Mouse (Mus musculus): ENCODE results near the gene Csmd2. TPM values are rescaled to one million over a fixed set of nuclear protein-coding genes. Genes with fewer than 3 reads are reported as not detected.

The Csmd2 gene
- polyA plus RNA-seq, 1 experiment from 2014 or later, result 2.4 TPM

- Histone ChIP-seq H3K9me3 (no peaks in the 10 kb centered on the region), H3K36me3 (no peaks in the 10 kb centered on the region), H3K27ac (no peak overlapping the region), H3K4me1 (replicated peaks) (no peaks in the 10 kb centered on the region), H3K27me3 (ENCODE audit: insufficient read depth, poor library complexity, severe bottlenecking) (no peaks in the 10 kb centered on the region), H3K4me3 (no peak overlapping the region)
- no peak for DNase-seq (ENCODE audit: low spot score)
- WGBS, result 77% methylated on average over 7 of the region's 7 CpGs
Observed at GRCm38 (mm10) chr4:128341315-128341714, 353.7 kb downstream of the Csmd2 start.

GRCm38 (mm10) chr4:128342208-128342607 lies 354.6 kb downstream of the Csmd2 start:
- H3K36me3 ChIP-seq, result no peaks in the 10 kb centered on the region
- no peaks in the 10 kb centered on the region for H3K9me3 ChIP-seq
- DNase-seq (ENCODE audit: low spot score), result no peak
- 69% methylated on average over 1 of the region's 1 CpGs for WGBS
- no peak overlapping the region for H3K4me3 ChIP-seq
- H3K27me3 ChIP-seq (ENCODE audit: insufficient read depth, poor library complexity, severe bottlenecking), result no peaks in the 10 kb centered on the region
- no peak overlapping the region for H3K27ac ChIP-seq
- H3K4me1 ChIP-seq (replicated peaks), result no peaks in the 10 kb centered on the region

- Histone ChIP-seq H3K4me3 (no peak overlapping the region), H3K27ac (no peak overlapping the region), H3K4me1 (replicated peaks) (no peaks in the 10 kb centered on the region), H3K9me3 (no peaks in the 10 kb centered on the region), H3K36me3 (no peaks in the 10 kb centered on the region), H3K27me3 (ENCODE audit: insufficient read depth, poor library complexity, severe bottlenecking) (no peaks in the 10 kb centered on the region)
- DNase-seq (ENCODE audit: low spot score), result no peak
- WGBS, result 88% methylated on average over 11 of the region's 11 CpGs
Observed at GRCm38 (mm10) chr4:128358751-128359150, 371.1 kb downstream of the Csmd2 start.

GRCm38 (mm10) chr4:128365851-128366250 lies 378.2 kb downstream of the Csmd2 start:
- Histone ChIP-seq H3K4me3 (no peak overlapping the region), H3K27me3 (ENCODE audit: insufficient read depth, poor library complexity, severe bottlenecking) (no peaks in the 10 kb centered on the region)

GRCm38 (mm10) chr4:128368088-128368487 lies 380.4 kb downstream of the Csmd2 start:
- H3K36me3 ChIP-seq, result no peaks in the 10 kb centered on the region
- WGBS, result 95% methylated on average over 6 of the region's 6 CpGs
- DNase-seq (ENCODE audit: low spot score), result no peak

More at GRCm38 (mm10) chr4:128365851-128366250, 378.2 kb downstream of the Csmd2 start:
- no peak for DNase-seq (ENCODE audit: low spot score)
- H3K4me1 ChIP-seq (replicated peaks), result no peaks in the 10 kb centered on the region
- WGBS, result 83% methylated on average over 4 of the region's 4 CpGs
- no peak overlapping the region for H3K27ac ChIP-seq
- H3K36me3 ChIP-seq, result no peaks in the 10 kb centered on the region
- no peaks in the 10 kb centered on the region for H3K9me3 ChIP-seq

GRCm38 (mm10) chr4:128371766-128372165 lies 384.1 kb downstream of the Csmd2 start:
- no peaks in the 10 kb centered on the region for H3K4me1 ChIP-seq (replicated peaks)
- H3K4me3 ChIP-seq, result no peak overlapping the region
- H3K36me3 ChIP-seq, result no peaks in the 10 kb centered on the region
- DNase-seq (ENCODE audit: low spot score), result no peak
- no peaks in the 10 kb centered on the region for H3K9me3 ChIP-seq
- 84% methylated on average over 6 of the region's 6 CpGs for WGBS
- H3K27me3 ChIP-seq (ENCODE audit: insufficient read depth, poor library complexity, severe bottlenecking), result no peaks in the 10 kb centered on the region
- H3K27ac ChIP-seq, result no peak overlapping the region

More at GRCm38 (mm10) chr4:128368088-128368487, 380.4 kb downstream of the Csmd2 start:
- no peaks in the 10 kb centered on the region for H3K27me3 ChIP-seq (ENCODE audit: insufficient read depth, poor library complexity, severe bottlenecking)
- H3K27ac ChIP-seq, result no peak overlapping the region
- H3K9me3 ChIP-seq, result no peaks in the 10 kb centered on the region
- no peaks in the 10 kb centered on the region for H3K4me1 ChIP-seq (replicated peaks)
- H3K4me3 ChIP-seq, result no peak overlapping the region

- no peaks in the 10 kb centered on the region for H3K27me3 ChIP-seq (ENCODE audit: insufficient read depth, poor library complexity, severe bottlenecking)
- H3K9me3 ChIP-seq, result no peaks in the 10 kb centered on the region
- H3K36me3 ChIP-seq, result no peaks in the 10 kb centered on the region
- H3K27ac ChIP-seq, result no peak overlapping the region
- DNase-seq (ENCODE audit: low spot score), result no peak
- WGBS, result 88% methylated on average over 6 of the region's 6 CpGs
- H3K4me3 ChIP-seq, result no peak overlapping the region
- H3K4me1 ChIP-seq (replicated peaks), result no peaks in the 10 kb centered on the region
Observed at GRCm38 (mm10) chr4:128373196-128373595, 385.5 kb downstream of the Csmd2 start.

- WGBS, result 88% methylated on average over 5 of the region's 5 CpGs
Observed at GRCm38 (mm10) chr4:128374051-128374450, 386.4 kb downstream of the Csmd2 start.

GRCm38 (mm10) chr4:128378946-128379345 lies 391.3 kb downstream of the Csmd2 start:
- Histone ChIP-seq H3K4me3 (no peak overlapping the region), H3K36me3 (no peaks in the 10 kb centered on the region), H3K9me3 (no peaks in the 10 kb centered on the region), H3K27ac (no peak overlapping the region), H3K4me1 (replicated peaks) (no peaks in the 10 kb centered on the region; the same call in 1 of the 2 replicates), H3K27me3 (ENCODE audit: insufficient read depth, poor library complexity, severe bottlenecking) (no peaks in the 10 kb centered on the region)
- no peak for DNase-seq (ENCODE audit: low spot score)
- WGBS, result 88% methylated on average over 2 of the region's 2 CpGs

More at GRCm38 (mm10) chr4:128374051-128374450, 386.4 kb downstream of the Csmd2 start:
- H3K27me3 ChIP-seq (ENCODE audit: insufficient read depth, poor library complexity, severe bottlenecking), result no peaks in the 10 kb centered on the region
- no peaks in the 10 kb centered on the region for H3K4me1 ChIP-seq (replicated peaks)
- H3K27ac ChIP-seq, result no peak overlapping the region
- no peaks in the 10 kb centered on the region for H3K36me3 ChIP-seq
- no peaks in the 10 kb centered on the region for H3K9me3 ChIP-seq
- H3K4me3 ChIP-seq, result no peak overlapping the region
- DNase-seq (ENCODE audit: low spot score), result no peak

- DNase-seq (ENCODE audit: low spot score), result no peak
- Histone ChIP-seq H3K9me3 (no peaks in the 10 kb centered on the region), H3K27ac (no peak overlapping the region), H3K27me3 (ENCODE audit: insufficient read depth, poor library complexity, severe bottlenecking) (no peaks in the 10 kb centered on the region), H3K4me1 (replicated peaks) (no peaks in the 10 kb centered on the region; the same call in 1 of the 2 replicates), H3K4me3 (no peak overlapping the region), H3K36me3 (no peaks in the 10 kb centered on the region)
- WGBS, result 83% methylated on average over 6 of the region's 6 CpGs
Observed at GRCm38 (mm10) chr4:128381331-128381730, 393.7 kb downstream of the Csmd2 start.

- no peak overlapping the region for H3K27ac ChIP-seq
- H3K4me3 ChIP-seq, result no peak overlapping the region
- H3K9me3 ChIP-seq, result no peaks in the 10 kb centered on the region
- 88% methylated on average over 7 of the region's 7 CpGs for WGBS
- H3K4me1 ChIP-seq (replicated peaks), result no peaks in the 10 kb centered on the region; the same call in 1 of the 2 replicates
- H3K36me3 ChIP-seq, result no peaks in the 10 kb centered on the region
- no peak for DNase-seq (ENCODE audit: low spot score)
- no peaks in the 10 kb centered on the region for H3K27me3 ChIP-seq (ENCODE audit: insufficient read depth, poor library complexity, severe bottlenecking)
Observed at GRCm38 (mm10) chr4:128383800-128384199, 396.1 kb downstream of the Csmd2 start.

GRCm38 (mm10) chr4:128391484-128391883 lies 403.8 kb downstream of the Csmd2 start:
- no peaks in the 10 kb centered on the region for H3K9me3 ChIP-seq
- H3K4me1 ChIP-seq (replicated peaks), result peaks cover 22% of the 10 kb centered on the region
- WGBS, result 92% methylated on average over 5 of the region's 5 CpGs
- no peaks in the 10 kb centered on the region for H3K36me3 ChIP-seq
- no peak overlapping the region for H3K4me3 ChIP-seq
- peak overlapping the region; percentile 77; the same call in 1 of the 2 replicates for H3K27ac ChIP-seq
- H3K27me3 ChIP-seq (ENCODE audit: insufficient read depth, poor library complexity, severe bottlenecking), result peaks cover 2% of the 10 kb centered on the region; the same call in 1 of the 2 replicates
- DNase-seq (ENCODE audit: low spot score), result no peak

GRCm38 (mm10) chr4:128392279-128392678 lies 404.6 kb downstream of the Csmd2 start:
- Histone ChIP-seq H3K9me3 (no peaks in the 10 kb centered on the region), H3K4me3 (no peak overlapping the region), H3K27me3 (ENCODE audit: insufficient read depth, poor library complexity, severe bottlenecking) (peaks cover 2% of the 10 kb centered on the region; the same call in 1 of the 2 replicates), H3K27ac (peak overlapping the region; percentile 77), H3K36me3 (no peaks in the 10 kb centered on the region), H3K4me1 (replicated peaks) (peaks cover 26% of the 10 kb centered on the region)
- peak; percentile 48 for DNase-seq (ENCODE audit: low spot score)
- 29% methylated on average over 3 of the region's 3 CpGs for WGBS

- Histone ChIP-seq H3K27me3 (ENCODE audit: insufficient read depth, poor library complexity, severe bottlenecking) (peaks cover 2% of the 10 kb centered on the region; the same call in 1 of the 2 replicates), H3K9me3 (no peaks in the 10 kb centered on the region), H3K36me3 (no peaks in the 10 kb centered on the region), H3K4me3 (no peak overlapping the region), H3K27ac (peak overlapping the region; percentile 8; the same call in 1 of the 2 replicates), H3K4me1 (replicated peaks) (peaks cover 36% of the 10 kb centered on the region)
- WGBS, result 89% methylated on average over 4 of the region's 4 CpGs
- no peak for DNase-seq (ENCODE audit: low spot score)
Observed at GRCm38 (mm10) chr4:128393864-128394263, 406.2 kb downstream of the Csmd2 start.

Measured in hindbrain, embryonic 10.5 days (tissue).